Mouse (Mus musculus) ES-E14 (cell line): Measurements from ENCODE around the gene Itga1. TPM values are rescaled to one million over a fixed set of nuclear protein-coding genes. Genes with fewer than 3 reads are reported as not detected.
A peak's percentile ranks its signal among the peaks of the same experiment; 100 is the strongest.

Experiments used
- DNase-seq: peaks from one replicate; pipeline ENCODE4 v3.0.0-alpha.2; 2013; ENCODE audit warnings: low read depth, low spot score
- H3K27ac ChIP-seq: 2 replicates; pipeline ENCODE4 v1.5.1; 2012; ENCODE audit warnings: low read depth, mild to moderate bottlenecking, low read length, moderate library complexity, mixed read lengths; ENCODE audit not compliant: poor library complexity, insufficient read depth, severe bottlenecking
- H3K36me3 ChIP-seq: 2 replicates; pipeline ENCODE4 v1.6.1; 2012; ENCODE audit warnings: mild to moderate bottlenecking, low read length, moderate library complexity, mixed read lengths; ENCODE audit not compliant: control insufficient read depth, poor library complexity, insufficient read depth, severe bottlenecking
- H3K4me1 ChIP-seq, 2 experiments: fragments of 150-350 bp in 1 of 2; sonication (generic) in 1 of 2; 2 replicates each; pipeline ENCODE4 v1.6.1; 2012; ENCODE audit warnings: low read length in 2 of 2, mild to moderate bottlenecking in 1 of 2, mixed read lengths in 1 of 2; ENCODE audit not compliant: control insufficient read depth in 2 of 2, insufficient read depth in 2 of 2, poor library complexity in 1 of 2
- H3K4me3 ChIP-seq, 2 experiments: fragments of 150-350 bp in 1 of 2; sonication (generic) in 1 of 2; 2 replicates each; pipeline ENCODE4 v1.5.1; 2012; ENCODE audit warnings: low read length in 2 of 2, low read depth in 1 of 2, mild to moderate bottlenecking in 1 of 2, mixed read lengths in 1 of 2; ENCODE audit not compliant: insufficient read depth in 1 of 2, poor library complexity in 1 of 2, severe bottlenecking in 1 of 2
- H3K9ac ChIP-seq: 2 replicates; pipeline ENCODE4 v1.6.1; 2012; ENCODE audit warnings: low read depth, mild to moderate bottlenecking, low read length, mixed read lengths; ENCODE audit not compliant: poor library complexity, insufficient read depth, severe bottlenecking
- H3K9me3 ChIP-seq: fragments of 150-350 bp; sonication (generic); 2 replicates; pipeline ENCODE4 v1.6.1; 2012; ENCODE audit warnings: low read depth, mild to moderate bottlenecking, low read length; ENCODE audit not compliant: control insufficient read depth, insufficient read depth
- CHD2 ChIP-seq: IDR thresholded peaks from 2 replicates; pipeline ENCODE4 v1.6.1; 2014; ENCODE audit warnings: mild to moderate bottlenecking, low read depth, low read length, inconsistent platforms
- HCFC1 ChIP-seq: IDR thresholded peaks from 2 replicates; pipeline ENCODE4 v1.6.1; 2012; ENCODE audit warnings: low read length, inconsistent platforms, borderline replicate concordance; ENCODE audit not compliant: insufficient read depth
- MAFK ChIP-seq: IDR thresholded peaks from 2 replicates; pipeline ENCODE4 v1.6.1; 2014; ENCODE audit warnings: mild to moderate bottlenecking, low read depth, low read length, inconsistent platforms; ENCODE audit not compliant: insufficient read depth
- ZC3H11A ChIP-seq: IDR thresholded peaks from 2 replicates; pipeline ENCODE4 v1.6.1; 2012; ENCODE audit warnings: low read depth, mild to moderate bottlenecking, inconsistent platforms, low read length, borderline replicate concordance
- ZNF384 ChIP-seq: IDR thresholded peaks from 2 replicates; pipeline ENCODE4 v1.6.1; 2012; ENCODE audit warnings: low read depth, low read length, inconsistent platforms
- in situ Hi-C, 2 experiments: fragments of 600-800 bp; cut with MboI; formaldehyde crosslinking; loops; one replicate each; pipeline ENCODE4 v1.15.1; 2025; ENCODE audit warnings: low sequenced_read_pairs in 2 of 2, inconsistent platforms in 1 of 2; ENCODE audit not compliant: unreplicated experiment in 2 of 2
- total RNA-seq: library from RNA; depleted of rRNA; stranded (reverse); fragments of 300-350 nt; gene quantifications from 2 replicates; pipeline ENCODE4 v1.2.3, GENCODE M21; 2012

Itga1 gene
- total RNA-seq, 1 experiment = 2.0 TPM

GRCm38 (mm10) chr13:115006213-115006835 is 95.4 kb downstream of the Itga1 start:
- no peak overlapping the region for H3K27ac ChIP-seq
- H3K36me3 ChIP-seq = no peaks in the 10 kb centered on the region
- no peaks in the 10 kb centered on the region for H3K9me3 ChIP-seq
- in situ Hi-C loops = no loop called here
- no peaks in the 10 kb centered on the region for H3K4me1 ChIP-seq
- TF ChIP-seq CHD2 = no peak
- TF ChIP-seq HCFC1 = no peak
- no peak for TF ChIP-seq MAFK
- no peak for TF ChIP-seq ZC3H11A
- peak; percentile 56; the same call in 1 of the 2 replicates for TF ChIP-seq ZNF384
- H3K9ac ChIP-seq = no peak overlapping the region
- H3K4me3 ChIP-seq = no peak overlapping the region
- no peak for DNase-seq

GRCm38 (mm10) chr13:115005342-115005741 is 96.4 kb downstream of the Itga1 start:
- H3K4me1 ChIP-seq = no peaks in the 10 kb centered on the region
- TF ChIP-seq HCFC1 (no peak), ZNF384 (no peak), CHD2 (no peak), MAFK (no peak), ZC3H11A (no peak)
- H3K9ac ChIP-seq = no peak overlapping the region
- H3K9me3 ChIP-seq = no peaks in the 10 kb centered on the region
- no peak overlapping the region for H3K4me3 ChIP-seq
- no peak overlapping the region for H3K27ac ChIP-seq
- in situ Hi-C loops = no loop called here
- no peaks in the 10 kb centered on the region for H3K36me3 ChIP-seq
- no peak for DNase-seq

GRCm38 (mm10) chr13:115003444-115004053 is 98.2 kb downstream of the Itga1 start:
- no peak for TF ChIP-seq HCFC1
- no peak for TF ChIP-seq CHD2
- in situ Hi-C loops = no loop called here
- DNase-seq = no peak
- H3K4me3 ChIP-seq = no peak overlapping the region
- no peaks in the 10 kb centered on the region for H3K36me3 ChIP-seq
- no peak overlapping the region for H3K9ac ChIP-seq
- no peaks in the 10 kb centered on the region for H3K4me1 ChIP-seq
- H3K9me3 ChIP-seq = no peaks in the 10 kb centered on the region
- H3K27ac ChIP-seq = no peak overlapping the region

- H3K9me3 ChIP-seq = no peaks in the 10 kb centered on the region
- in situ Hi-C loops = no loop called here
- no peaks in the 10 kb centered on the region for H3K36me3 ChIP-seq
- H3K4me1 ChIP-seq = no peaks in the 10 kb centered on the region
- no peak for DNase-seq
- no peak overlapping the region for H3K4me3 ChIP-seq
- no peak overlapping the region for H3K9ac ChIP-seq
- no peak overlapping the region for H3K27ac ChIP-seq
- TF ChIP-seq CHD2 (no peak), ZNF384 (no peak), ZC3H11A (no peak), HCFC1 (no peak), MAFK (no peak)
Measured at GRCm38 (mm10) chr13:115002837-115003236, 98.9 kb downstream of the Itga1 start.
